20 mouse cellular contexts compared by ENCODE assay signal in genomic region chr7:122595897-122596296, GRCm38 (mm10).
DNase-seq lines count a peak whose midpoint lies in the region; ATAC-seq and TF ChIP-seq lines count a peak whose summit lies in the region.
"Had no signal": no experiment of that assay in that cellular context is flagged by ENCODE, and none has a peak within 500 bp of the region (broad histone marks: within the 10 kb centered on the region; RNA-seq: fewer than 3 reads in every experiment).

No protein-coding gene starts in this region.

- DNase-seq in heart, postnatal 25 days (ENCODE audit: low spot score) = no peak
- peak; percentile 69 for DNase-seq in lung, embryonic 14.5 days
- DNase-seq in lung, postnatal 25 days (ENCODE audit: low spot score) = no peak
- peak; percentile 33 to 35 for DNase-seq in cerebellum, adult 18-20 months
- DNase-seq in cerebellum, postnatal 36 days = peak; percentile 21 to 30
- no peak for DNase-seq in ovary, postnatal 10 days (ENCODE audit: low spot score)
- no peak for DNase-seq in urinary bladder, postnatal 36 days (ENCODE audit: low spot score in 2 of 2)
- DNase-seq: B cell, adult 2 months; layer of hippocampus, postnatal 36 days; lung, postnatal 10 days; right cerebral cortex, postnatal 4 days; thymus, postnatal 25 days had no signal

- peak; percentile 65; the same call in 1 of the 2 replicates for ATAC-seq in heart, embryonic 11.5 days (replicated peaks; ENCODE audit: insufficient number of reproducible peaks, low FRiP score, low TSS enrichment)
- ATAC-seq in lung, embryonic 14.5 days (ENCODE audit: insufficient read depth) = peak; percentile 56; the same call in 1 of the 2 replicates
- ATAC-seq: forebrain, embryonic 16.5 days; intestine, embryonic 16.5 days; liver, embryonic 12.5 days had no signal

- no peaks in the 10 kb centered on the region for H3K9me3 ChIP-seq in heart, embryonic 11.5 days (replicated peaks; ENCODE audit: control insufficient read depth, low read length)
- H3K9me3 ChIP-seq in lung, embryonic 14.5 days (ENCODE audit: low read depth, low read length) = no peaks in the 10 kb centered on the region
- H3K9me3 ChIP-seq: hindbrain, embryonic 10.5 days; liver, embryonic 12.5 days; megakaryocyte, embryonic 14.5 days had no signal

- intact Hi-C loops in heart, postnatal 25 days (cut with DNase I) = no loop called here

- no peak overlapping the region for H3K4me2 ChIP-seq in heart, embryonic 11.5 days
- H3K4me2 ChIP-seq in lung, embryonic 14.5 days = no peak overlapping the region
- H3K4me2 ChIP-seq: liver, embryonic 12.5 days had no signal

- WGBS in heart, embryonic 11.5 days (ENCODE audit: insufficient replicate concordance) = 45% methylated on average over 10 of the region's 10 CpGs
- WGBS in lung, embryonic 14.5 days = 45% methylated on average over 10 of the region's 10 CpGs

- H3K27ac ChIP-seq in heart, embryonic 11.5 days (ENCODE audit: low read depth, low read length) = no peak overlapping the region
- no peak overlapping the region for H3K27ac ChIP-seq in lung, embryonic 14.5 days (ENCODE audit: low read depth)
- H3K27ac ChIP-seq: hindbrain, embryonic 10.5 days; kidney, postnatal 0 days; liver, embryonic 12.5 days had no signal

- H3K4me1 ChIP-seq in heart, embryonic 11.5 days (ENCODE audit: control insufficient read depth, insufficient read depth, low read length) = no peaks in the 10 kb centered on the region
- peaks cover 6% of the 10 kb centered on the region; the same call in 1 of the 2 replicates for H3K4me1 ChIP-seq in lung, embryonic 14.5 days (ENCODE audit: insufficient read depth)
- H3K4me1 ChIP-seq: liver, embryonic 12.5 days had no signal

- H3K9ac ChIP-seq in heart, embryonic 11.5 days (ENCODE audit: low read depth, low read length) = no peak overlapping the region
- no peak overlapping the region for H3K9ac ChIP-seq in lung, embryonic 14.5 days
- H3K9ac ChIP-seq: liver, embryonic 12.5 days had no signal

- no peak for TF ChIP-seq CTCF in lung, embryonic 14.5 days (IDR thresholded peaks at IDR 0.05; ENCODE audit: low read depth)

- H3K27me3 ChIP-seq in heart, embryonic 11.5 days (ENCODE audit: control insufficient read depth, insufficient read depth, low read length) = no peaks in the 10 kb centered on the region
- H3K27me3 ChIP-seq in lung, embryonic 14.5 days (ENCODE audit: insufficient read depth, low read length) = no peaks in the 10 kb centered on the region
- H3K27me3 ChIP-seq: liver, embryonic 12.5 days had no signal

- no peaks in the 10 kb centered on the region for H3K36me3 ChIP-seq in heart, embryonic 11.5 days (ENCODE audit: control insufficient read depth, insufficient read depth, low read length)
- no peaks in the 10 kb centered on the region for H3K36me3 ChIP-seq in lung, embryonic 14.5 days (ENCODE audit: insufficient read depth)
- H3K36me3 ChIP-seq: hindbrain, embryonic 10.5 days; liver, embryonic 12.5 days had no signal

- H3K4me3 ChIP-seq in heart, embryonic 11.5 days (ENCODE audit: low read depth, low read length) = no peak overlapping the region
- no peak overlapping the region for H3K4me3 ChIP-seq in lung, embryonic 14.5 days (ENCODE audit: low read depth, low read length)
- H3K4me3 ChIP-seq: erythroblast, embryonic 14.5 days; hindbrain, embryonic 10.5 days; liver, embryonic 12.5 days; megakaryocyte, embryonic 14.5 days had no signal

Comparison
In these comparisons a context has a peak if more than half of its experiments do, and no peak if none do; other contexts are left out.
1. DNase-seq: peak in lung, embryonic 14.5 days (single experiment), cerebellum, adult 18-20 months (2 of 2) and cerebellum, postnatal 36 days (2 of 2); none in heart, postnatal 25 days (single experiment), lung, postnatal 25 days (single experiment), ovary, postnatal 10 days (single experiment) and urinary bladder, postnatal 36 days (0 of 2).